Mouse (Mus musculus): ENCODE measurements around the gene Csnk1g1.

- TF ChIP-seq CTCF (IDR thresholded peaks at IDR 0.05; ENCODE audit: low read depth, low read length): no peak
- TF ChIP-seq POLR2A (IDR thresholded peaks at IDR 0.05; ENCODE audit: insufficient read depth, low read length): no peak
- no peak for TF ChIP-seq EP300 (IDR thresholded peaks at IDR 0.05; ENCODE audit: insufficient read depth, low read depth, low read length)
These were observed 5.3 kb downstream of the Csnk1g1 start for GRCm38 (mm10) chr9:65913976-65914375.
